Mouse (Mus musculus): ENCODE results near the gene Asic4. TPM values are rescaled to one million over a fixed set of nuclear protein-coding genes. Genes with fewer than 3 reads are reported as not detected.

Asic4 gene
- polyA plus RNA-seq (2014; fragmentation: Nextera tagmentation; extraction: Ambion mirVana) = 1.9 and 4.4 TPM in 2 replicates

DNA sequence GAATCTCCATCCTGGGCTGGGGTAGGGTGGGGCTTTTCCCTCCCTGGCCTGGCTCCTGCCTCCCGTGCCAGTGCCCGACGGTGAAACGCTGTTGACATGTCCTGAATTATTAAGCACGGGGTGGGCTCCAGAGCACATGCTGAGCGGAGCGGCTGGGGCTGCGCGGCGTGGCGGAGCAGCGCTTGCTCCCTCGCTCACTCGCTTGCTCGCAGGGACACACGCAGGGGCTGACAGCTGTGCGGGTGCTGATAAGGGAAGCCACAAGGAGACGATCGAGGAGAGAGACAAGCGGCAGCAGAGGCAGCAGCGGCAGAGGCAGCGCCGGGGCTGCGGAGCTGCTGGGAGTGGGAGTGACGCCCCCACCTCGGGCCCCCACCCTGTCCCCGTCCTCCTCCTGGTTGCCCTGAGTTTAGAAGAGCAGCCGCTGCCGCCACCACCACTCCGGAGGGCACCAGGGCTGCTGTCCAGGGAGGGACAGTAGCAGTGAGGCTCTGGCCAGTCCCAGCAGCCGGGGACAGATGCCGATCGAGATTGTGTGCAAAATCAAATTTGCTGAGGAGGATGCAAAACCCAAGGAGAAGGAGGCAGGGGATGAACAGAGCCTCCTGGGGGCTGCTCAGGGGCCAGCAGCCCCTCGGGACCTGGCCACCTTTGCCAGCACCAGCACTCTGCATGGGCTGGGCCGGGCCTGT lies at the start of gene Asic4:
Gene Asic4 (plus strand): TSS at position 123 of the 692 bp plus-strand sequence.
- 1% methylated on average over 35 of the region's 35 CpGs for WGBS
- peaks cover 44% of the 10 kb centered on the region for H3K4me1 ChIP-seq (replicated peaks; ENCODE audit: control insufficient read depth, insufficient read depth, low read length)
- peak within 1 kb of the TSS; percentile 34 for H3K4me3 ChIP-seq (ENCODE audit: low read depth, low read length)
- H3K4me2 ChIP-seq (replicated peaks; ENCODE audit: low read depth, low read length) = peak within 1 kb of the TSS; percentile 71
- no peaks in the 10 kb centered on the region for H3K9me3 ChIP-seq (ENCODE audit: control insufficient read depth, low read length)
- no peak for ATAC-seq (ENCODE audit: low FRiP score)
- H3K9ac ChIP-seq (ENCODE audit: low read depth, low read length) = peak within 1 kb of the TSS; percentile 55
- DNase-seq (ENCODE audit: low spot score) = peak; percentile 62
- H3K27ac ChIP-seq (ENCODE audit: low read depth, low read length) = peak within 1 kb of the TSS; percentile 60
- H3K27me3 ChIP-seq (ENCODE audit: control insufficient read depth, insufficient read depth, low read length) = peaks cover 34% of the 10 kb centered on the region
- H3K36me3 ChIP-seq (ENCODE audit: control insufficient read depth, insufficient read depth, low read length) = peaks cover 2% of the 10 kb centered on the region; the same call in 1 of the 2 replicates

DNA sequence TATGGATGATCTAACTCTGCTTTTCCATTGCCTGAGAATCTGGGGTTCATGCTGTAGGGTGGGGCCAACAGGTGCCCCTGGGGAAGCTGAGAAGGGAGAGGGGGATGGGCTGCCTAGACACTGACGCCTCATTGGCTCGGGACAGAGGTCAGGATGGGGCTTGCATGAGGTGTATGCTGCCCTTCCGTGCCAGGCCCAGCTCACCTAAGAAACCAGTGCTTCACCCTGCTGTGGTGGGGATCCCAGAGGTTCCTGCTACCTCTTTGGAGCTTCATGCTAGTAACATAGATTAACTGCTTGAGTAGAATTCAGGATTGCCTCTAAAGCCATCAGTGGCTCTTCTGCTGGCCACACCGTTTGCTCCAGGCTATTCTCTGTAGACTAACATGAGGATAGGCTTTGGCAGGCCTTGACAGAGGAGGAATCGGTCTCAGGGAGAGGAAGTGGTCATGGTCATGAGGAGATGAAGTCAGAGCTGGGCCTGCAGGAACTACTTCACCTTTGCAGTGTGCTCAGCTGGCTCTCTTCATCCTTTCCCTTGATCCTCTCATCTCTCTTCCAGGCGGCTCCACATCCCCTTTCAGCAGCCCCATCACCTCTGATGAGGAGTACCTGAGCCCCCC lies 49.6 kb upstream of the Asic4 start:
- ATAC-seq (ENCODE audit: low FRiP score) (0 out of 2 replicates have a peak, but pooled peaks have one; percentile 2), DNase-seq (ENCODE audit: low spot score) (no peak)
- peaks cover 19% of the 10 kb centered on the region for H3K4me1 ChIP-seq (replicated peaks; ENCODE audit: control insufficient read depth, insufficient read depth, low read length)
- H3K27ac ChIP-seq (ENCODE audit: low read depth, low read length) = peak overlapping the region; percentile 47
- H3K9ac ChIP-seq (ENCODE audit: low read depth, low read length) = no peak overlapping the region
- H3K4me2 ChIP-seq (replicated peaks; ENCODE audit: low read depth, low read length) = 0 out of 2 replicates have a peak overlapping the region, but pooled peaks have one; percentile 23
- no peaks in the 10 kb centered on the region for H3K27me3 ChIP-seq (ENCODE audit: control insufficient read depth, insufficient read depth, low read length)
- no peak overlapping the region for H3K4me3 ChIP-seq (ENCODE audit: low read depth, low read length)
- no peaks in the 10 kb centered on the region for H3K36me3 ChIP-seq (ENCODE audit: control insufficient read depth, insufficient read depth, low read length)
- WGBS = 46% methylated on average over 6 of the region's 6 CpGs
- H3K9me3 ChIP-seq (ENCODE audit: control insufficient read depth, low read length) = no peaks in the 10 kb centered on the region

DNA sequence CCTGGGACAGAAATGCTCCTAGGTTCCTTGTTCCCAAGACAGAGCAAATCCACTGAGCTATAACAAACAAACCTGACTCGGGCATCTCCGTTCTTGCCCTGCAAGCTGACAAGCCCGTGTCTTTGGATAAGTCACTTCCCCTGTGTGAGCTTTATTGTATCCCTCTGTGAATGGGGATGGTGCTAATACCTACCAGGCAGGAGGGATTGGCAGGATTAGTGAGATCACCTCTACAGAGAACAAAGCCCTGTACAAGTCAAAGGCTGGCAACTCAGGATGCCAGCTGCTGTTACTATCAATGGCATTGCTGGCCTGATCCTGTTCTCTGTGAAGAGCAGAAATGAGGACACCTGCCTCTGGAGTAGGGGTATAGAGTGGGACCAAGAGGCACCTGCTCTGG lies 44.7 kb upstream of the Asic4 start:
- no peak overlapping the region for H3K9ac ChIP-seq (ENCODE audit: low read depth, low read length)
- H3K9me3 ChIP-seq (ENCODE audit: control insufficient read depth, low read length) = no peaks in the 10 kb centered on the region
- H3K4me2 ChIP-seq (replicated peaks; ENCODE audit: low read depth, low read length) = no peak overlapping the region
- H3K27ac ChIP-seq (ENCODE audit: low read depth, low read length) = no peak overlapping the region
- no peak overlapping the region for H3K4me3 ChIP-seq (ENCODE audit: low read depth, low read length)
- peaks cover 2% of the 10 kb centered on the region; the same call in 1 of the 2 replicates for H3K4me1 ChIP-seq (replicated peaks; ENCODE audit: control insufficient read depth, insufficient read depth, low read length)
- WGBS = 91% methylated on average over 3 of the region's 3 CpGs
- no peak for DNase-seq (ENCODE audit: low spot score)
- ATAC-seq (ENCODE audit: low FRiP score) = no peak
- H3K27me3 ChIP-seq (ENCODE audit: control insufficient read depth, insufficient read depth, low read length) = no peaks in the 10 kb centered on the region
- no peaks in the 10 kb centered on the region for H3K36me3 ChIP-seq (ENCODE audit: control insufficient read depth, insufficient read depth, low read length)

DNA sequence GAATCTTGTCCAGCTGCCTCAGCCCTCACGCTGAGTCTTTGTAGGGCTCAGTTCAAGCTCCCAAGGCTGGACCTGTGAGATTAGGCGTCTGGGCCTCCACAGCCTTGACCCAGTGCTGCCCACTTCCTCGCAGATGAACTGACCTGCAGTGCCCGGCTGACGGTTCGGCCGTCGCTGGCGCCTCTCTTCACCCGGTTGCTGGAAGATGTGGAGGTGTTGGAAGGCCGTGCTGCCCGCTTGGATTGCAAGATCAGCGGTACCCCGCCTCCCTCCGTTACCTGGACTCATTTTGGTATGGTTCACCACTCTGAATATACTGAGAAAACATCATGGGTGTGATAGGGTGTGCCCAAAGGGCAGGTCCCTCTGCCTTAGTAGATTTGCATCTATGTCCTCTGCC lies 44.1 kb upstream of the Asic4 start:
- no peaks in the 10 kb centered on the region for H3K27me3 ChIP-seq (ENCODE audit: control insufficient read depth, insufficient read depth, low read length)
- no peaks in the 10 kb centered on the region for H3K9me3 ChIP-seq (ENCODE audit: control insufficient read depth, low read length)
- no peaks in the 10 kb centered on the region for H3K36me3 ChIP-seq (ENCODE audit: control insufficient read depth, insufficient read depth, low read length)
- no peak for ATAC-seq (ENCODE audit: low FRiP score)
- H3K9ac ChIP-seq (ENCODE audit: low read depth, low read length) = no peak overlapping the region
- no peak overlapping the region for H3K4me3 ChIP-seq (ENCODE audit: low read depth, low read length)
- no peak overlapping the region for H3K27ac ChIP-seq (ENCODE audit: low read depth, low read length)
- DNase-seq (ENCODE audit: low spot score) = no peak
- H3K4me2 ChIP-seq (replicated peaks; ENCODE audit: low read depth, low read length) = no peak overlapping the region
- 93% methylated on average over 15 of the region's 15 CpGs for WGBS
- no peaks in the 10 kb centered on the region for H3K4me1 ChIP-seq (replicated peaks; ENCODE audit: control insufficient read depth, insufficient read depth, low read length)

DNA sequence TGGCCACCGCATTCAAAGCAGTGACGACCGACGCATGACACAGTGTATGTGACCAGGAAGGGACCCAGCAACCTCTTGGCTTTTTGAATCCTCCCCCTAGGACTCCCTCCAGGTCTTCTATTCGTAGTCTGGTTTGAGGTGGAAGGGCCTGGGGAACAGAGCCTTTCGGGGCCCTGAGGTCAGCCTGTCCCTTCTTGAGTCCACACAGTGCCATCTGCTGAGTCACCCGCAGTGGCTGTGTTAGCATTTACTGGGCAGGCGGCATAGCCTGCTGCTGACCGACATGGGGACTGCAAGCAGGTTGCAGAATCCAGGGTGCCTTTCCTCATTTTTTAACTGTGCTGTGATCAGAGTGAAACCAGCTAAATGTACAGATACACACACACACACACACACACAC lies 43.2 kb upstream of the Asic4 start:
- ATAC-seq (ENCODE audit: low FRiP score) (no peak), DNase-seq (ENCODE audit: low spot score) (no peak)
- no peak overlapping the region for H3K4me3 ChIP-seq (ENCODE audit: low read depth, low read length)
- H3K4me2 ChIP-seq (replicated peaks; ENCODE audit: low read depth, low read length) = no peak overlapping the region
- no peaks in the 10 kb centered on the region for H3K27me3 ChIP-seq (ENCODE audit: control insufficient read depth, insufficient read depth, low read length)
- no peaks in the 10 kb centered on the region for H3K36me3 ChIP-seq (ENCODE audit: control insufficient read depth, insufficient read depth, low read length)
- no peak overlapping the region for H3K9ac ChIP-seq (ENCODE audit: low read depth, low read length)
- H3K27ac ChIP-seq (ENCODE audit: low read depth, low read length) = no peak overlapping the region
- 93% methylated on average over 9 of the region's 9 CpGs for WGBS
- no peaks in the 10 kb centered on the region for H3K9me3 ChIP-seq (ENCODE audit: control insufficient read depth, low read length)
- H3K4me1 ChIP-seq (replicated peaks; ENCODE audit: control insufficient read depth, insufficient read depth, low read length) = no peaks in the 10 kb centered on the region

DNA sequence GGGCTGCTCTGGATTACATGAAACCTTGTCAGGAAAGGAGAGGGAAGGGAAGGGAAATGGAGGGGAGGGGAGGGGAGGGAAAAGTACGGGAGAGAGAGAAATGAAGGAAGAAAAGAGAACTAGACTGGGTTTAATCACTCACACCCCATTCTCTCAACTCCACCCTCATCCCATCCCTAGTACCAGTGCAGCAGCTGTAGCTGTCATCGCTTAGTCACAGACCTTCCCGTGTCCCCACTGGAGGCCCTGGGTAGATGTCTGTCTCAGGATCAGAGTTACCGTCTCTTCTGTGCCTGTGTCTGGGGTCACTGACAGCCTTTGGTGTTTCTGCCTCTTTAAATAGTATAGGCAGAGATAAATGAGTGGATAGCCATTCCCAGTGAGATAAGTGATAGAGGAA lies 42.0 kb upstream of the Asic4 start:
- WGBS = 78% methylated on average over 4 of the region's 4 CpGs
- DNase-seq (ENCODE audit: low spot score) = no peak
- no peaks in the 10 kb centered on the region for H3K9me3 ChIP-seq (ENCODE audit: control insufficient read depth, low read length)
- H3K27me3 ChIP-seq (ENCODE audit: control insufficient read depth, insufficient read depth, low read length) = no peaks in the 10 kb centered on the region
- ATAC-seq (ENCODE audit: low FRiP score) = no peak
- H3K36me3 ChIP-seq (ENCODE audit: control insufficient read depth, insufficient read depth, low read length) = no peaks in the 10 kb centered on the region
- H3K4me2 ChIP-seq (replicated peaks; ENCODE audit: low read depth, low read length) = no peak overlapping the region
- no peak overlapping the region for H3K9ac ChIP-seq (ENCODE audit: low read depth, low read length)
- H3K4me3 ChIP-seq (ENCODE audit: low read depth, low read length) = no peak overlapping the region
- no peaks in the 10 kb centered on the region for H3K4me1 ChIP-seq (replicated peaks; ENCODE audit: control insufficient read depth, insufficient read depth, low read length)
- no peak overlapping the region for H3K27ac ChIP-seq (ENCODE audit: low read depth, low read length)

DNA sequence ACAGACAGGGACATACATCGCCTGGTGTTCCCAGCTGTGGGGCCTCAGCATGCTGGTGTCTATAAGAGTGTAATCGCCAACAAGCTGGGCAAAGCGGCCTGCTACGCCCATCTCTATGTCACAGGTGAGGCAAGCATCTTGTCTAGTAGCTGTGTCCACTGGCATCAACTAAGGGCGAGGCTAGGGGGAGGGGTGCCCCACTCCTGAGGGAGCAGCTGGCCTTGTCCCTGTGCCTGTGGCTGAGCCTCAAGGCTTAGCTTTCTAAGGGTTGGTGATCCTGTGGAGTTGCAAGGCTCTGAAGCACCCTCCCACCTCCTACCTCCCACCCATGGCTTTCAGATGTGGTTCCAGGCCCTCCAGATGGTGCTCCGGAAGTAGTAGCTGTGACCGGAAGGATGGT lies 40.3 kb upstream of the Asic4 start:
- Histone ChIP-seq H3K4me1 (replicated peaks; ENCODE audit: control insufficient read depth, insufficient read depth, low read length) (no peaks in the 10 kb centered on the region), H3K27me3 (ENCODE audit: control insufficient read depth, insufficient read depth, low read length) (no peaks in the 10 kb centered on the region), H3K36me3 (ENCODE audit: control insufficient read depth, insufficient read depth, low read length) (no peaks in the 10 kb centered on the region), H3K4me3 (ENCODE audit: low read depth, low read length) (no peak overlapping the region), H3K9me3 (ENCODE audit: control insufficient read depth, low read length) (no peaks in the 10 kb centered on the region), H3K27ac (ENCODE audit: low read depth, low read length) (no peak overlapping the region), H3K4me2 (replicated peaks; ENCODE audit: low read depth, low read length) (no peak overlapping the region), H3K9ac (ENCODE audit: low read depth, low read length) (no peak overlapping the region)
- WGBS = 91% methylated on average over 7 of the region's 7 CpGs
- ATAC-seq (ENCODE audit: low FRiP score) (no peak), DNase-seq (ENCODE audit: low spot score) (no peak)

DNA sequence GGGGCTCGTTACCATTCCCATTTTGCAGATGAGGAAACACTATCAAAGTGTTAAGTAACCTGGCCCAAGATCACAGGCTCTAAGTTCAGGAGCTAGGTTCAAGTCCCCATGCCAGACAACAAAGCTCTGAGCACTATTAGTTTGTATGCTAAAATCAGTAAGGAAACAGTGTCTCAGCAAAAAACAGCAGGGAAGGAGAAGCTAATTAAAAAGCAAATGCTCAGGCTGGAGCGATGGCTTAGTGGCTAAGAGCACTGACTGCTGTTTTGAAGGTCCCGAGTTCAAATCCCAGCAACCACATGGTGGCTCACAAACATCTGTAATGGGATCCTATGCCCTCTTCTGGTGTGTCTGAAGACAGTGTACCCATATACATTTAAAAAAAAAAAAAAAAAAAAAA lies 38.0 kb upstream of the Asic4 start:
- ATAC-seq (ENCODE audit: low FRiP score) = no peak
- H3K27ac ChIP-seq (ENCODE audit: low read depth, low read length) = no peak overlapping the region
- H3K36me3 ChIP-seq (ENCODE audit: control insufficient read depth, insufficient read depth, low read length) = no peaks in the 10 kb centered on the region
- no peak overlapping the region for H3K4me3 ChIP-seq (ENCODE audit: low read depth, low read length)
- no peak overlapping the region for H3K4me2 ChIP-seq (replicated peaks; ENCODE audit: low read depth, low read length)
- H3K9ac ChIP-seq (ENCODE audit: low read depth, low read length) = no peak overlapping the region
- no peaks in the 10 kb centered on the region for H3K9me3 ChIP-seq (ENCODE audit: control insufficient read depth, low read length)
- 90% methylated on average over 3 of the region's 3 CpGs for WGBS
- DNase-seq (ENCODE audit: low spot score) = no peak
- H3K4me1 ChIP-seq (replicated peaks; ENCODE audit: control insufficient read depth, insufficient read depth, low read length) = no peaks in the 10 kb centered on the region
- H3K27me3 ChIP-seq (ENCODE audit: control insufficient read depth, insufficient read depth, low read length) = no peaks in the 10 kb centered on the region

DNA sequence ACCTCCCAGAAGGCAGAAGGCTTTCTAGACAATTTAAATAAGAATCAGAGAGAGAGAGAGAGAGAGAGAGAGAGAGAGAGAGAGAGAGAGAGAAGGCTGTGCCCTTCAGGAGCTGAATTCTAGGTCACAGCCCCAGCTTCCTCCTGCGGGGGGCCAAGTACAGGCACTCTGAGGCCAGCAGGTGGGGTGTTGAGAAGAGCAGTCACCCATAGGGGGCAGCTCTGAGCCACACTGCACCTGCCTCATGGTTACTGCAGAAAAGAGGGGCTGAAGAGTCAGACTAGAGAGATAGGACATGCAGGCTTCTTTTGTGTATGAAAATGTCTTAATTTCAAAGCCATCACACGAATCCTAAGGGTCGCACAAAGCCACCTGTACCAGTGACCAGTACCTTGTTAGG lies 36.5 kb upstream of the Asic4 start:
- Histone ChIP-seq H3K4me1 (replicated peaks; ENCODE audit: control insufficient read depth, insufficient read depth, low read length) (no peaks in the 10 kb centered on the region), H3K27me3 (ENCODE audit: control insufficient read depth, insufficient read depth, low read length) (no peaks in the 10 kb centered on the region), H3K4me2 (replicated peaks; ENCODE audit: low read depth, low read length) (no peak overlapping the region), H3K9me3 (ENCODE audit: control insufficient read depth, low read length) (no peaks in the 10 kb centered on the region), H3K27ac (ENCODE audit: low read depth, low read length) (no peak overlapping the region), H3K36me3 (ENCODE audit: control insufficient read depth, insufficient read depth, low read length) (no peaks in the 10 kb centered on the region), H3K9ac (ENCODE audit: low read depth, low read length) (no peak overlapping the region), H3K4me3 (ENCODE audit: low read depth, low read length) (no peak overlapping the region)
- DNase-seq (ENCODE audit: low spot score) = peak; percentile 50
- ATAC-seq (ENCODE audit: low FRiP score) = no peak
- WGBS = 56% methylated on average over 3 of the region's 3 CpGs

All from hindbrain, embryonic 11.5 days (tissue).